8 mouse cellular contexts compared by ENCODE assay signal in genomic region chr17:31344172-31344801, GRCm38 (mm10). TPM values are rescaled to one million over a fixed set of nuclear protein-coding genes. Genes with fewer than 3 reads are reported as not detected.
DNase-seq lines count a peak whose midpoint lies in the region; ATAC-seq and TF ChIP-seq lines count a peak whose summit lies in the region.
"Had no signal": no experiment of that assay in that cellular context is flagged by ENCODE, and none has a peak within 500 bp of the region (broad histone marks: within the 10 kb centered on the region; RNA-seq: fewer than 3 reads in every experiment).

No protein-coding gene starts in this region.

- H3K4me3 ChIP-seq in C2C12 (ENCODE audit: insufficient read depth, poor library complexity, severe bottlenecking): no peak overlapping the region
- no peak overlapping the region for H3K4me3 ChIP-seq in cerebellum, adult 2 months (replicated peaks; ENCODE audit: insufficient read depth, low read depth, low read length)
- H3K4me3 ChIP-seq in lung, postnatal 0 days (ENCODE audit: low read depth, low read length): no peak overlapping the region
- H3K4me3 ChIP-seq: heart, embryonic 15.5 days had no signal

- no peaks in the 10 kb centered on the region for H3K36me3 ChIP-seq in C2C12 (ENCODE audit: control insufficient read depth, insufficient read depth)
- no peaks in the 10 kb centered on the region for H3K36me3 ChIP-seq in lung, postnatal 0 days (ENCODE audit: insufficient read depth, low read length)
- H3K36me3 ChIP-seq: heart, embryonic 15.5 days had no signal

- peaks cover 13% of the 10 kb centered on the region for H3K4me1 ChIP-seq in cerebellum, adult 2 months (ENCODE audit: control insufficient read depth, insufficient read depth, low read length)
- H3K4me1 ChIP-seq in lung, postnatal 0 days (ENCODE audit: insufficient read depth, low read depth, low read length): no peaks in the 10 kb centered on the region
- H3K4me1 ChIP-seq: heart, embryonic 15.5 days had no signal

- ATAC-seq in lung, postnatal 0 days: peak; percentile 54; the same call in 1 of the 2 replicates

- 48% methylated on average over 5 of the region's 5 CpGs for WGBS in cerebellum, adult 2 months
- WGBS in lung, postnatal 0 days: 39% methylated on average over 5 of the region's 5 CpGs

- no peak overlapping the region for H3K27ac ChIP-seq in cerebellum, adult 2 months (ENCODE audit: insufficient read depth, low read length)
- no peak overlapping the region for H3K27ac ChIP-seq in lung, postnatal 0 days (ENCODE audit: low read length)
- H3K27ac ChIP-seq: heart, embryonic 15.5 days had no signal

- no peaks in the 10 kb centered on the region for H3K79me3 ChIP-seq in C2C12 (ENCODE audit: low read depth)

- peak; percentile 54 for TF ChIP-seq CTCF in C2C12 (IDR thresholded peaks at IDR 0.05; ENCODE audit: control insufficient read depth, insufficient read depth, insufficient read length)
- peak; percentile 76 for TF ChIP-seq CTCF in cerebellum, adult 2 months (IDR thresholded peaks at IDR 0.05; ENCODE audit: borderline replicate concordance, insufficient read depth, low read depth, low read length)
- TF ChIP-seq CTCF in lung, postnatal 0 days (IDR thresholded peaks at IDR 0.05): peak; percentile 89

- H3K9ac ChIP-seq in lung, postnatal 0 days (replicated peaks; ENCODE audit: low read depth): no peak overlapping the region
- H3K9ac ChIP-seq: heart, embryonic 15.5 days had no signal

- no peak for TF ChIP-seq EP300 in lung, postnatal 0 days (IDR thresholded peaks at IDR 0.05)

- no peaks in the 10 kb centered on the region for H3K79me2 ChIP-seq in C2C12 (ENCODE audit: control insufficient read depth, insufficient read depth)

- peak; percentile 49 for DNase-seq in MEL-GATA-1-ER (ENCODE audit: extremely low read depth, low read depth)
- DNase-seq in cerebellum, adult 2 months: peak; percentile 71 to 80
- peak; percentile 81 for DNase-seq in gastrocnemius, postnatal 10 days
- DNase-seq in layer of hippocampus, adult 11-12 months (ENCODE audit: low spot score): peak; percentile 77
- DNase-seq in lung, postnatal 0 days (ENCODE audit: low spot score): peak; percentile 82
- DNase-seq in skeletal muscle tissue, adult 2 months (ENCODE audit: low read depth, low spot score): peak; percentile 36

- no peak overlapping the region for H3K4me2 ChIP-seq in lung, postnatal 0 days (replicated peaks; ENCODE audit: low read depth, low read length)
- H3K4me2 ChIP-seq: heart, embryonic 15.5 days had no signal

- H3ac ChIP-seq in C2C12 (ENCODE audit: control insufficient read depth, insufficient read length, low read depth): no peak overlapping the region

- TF ChIP-seq POLR2A in cerebellum, adult 2 months (IDR thresholded peaks at IDR 0.05; ENCODE audit: borderline replicate concordance, insufficient read depth, low read length): no peak

- H3K9me3 ChIP-seq in lung, postnatal 0 days (ENCODE audit: low read length): no peaks in the 10 kb centered on the region
- H3K9me3 ChIP-seq: heart, embryonic 15.5 days had no signal

- H3K27me3 ChIP-seq in C2C12 (ENCODE audit: control insufficient read depth, insufficient read depth, insufficient read length): peaks cover 41% of the 10 kb centered on the region
- H3K27me3 ChIP-seq in cerebellum, adult 2 months (ENCODE audit: control insufficient read depth, insufficient read depth, low read length): no peaks in the 10 kb centered on the region
- H3K27me3 ChIP-seq in lung, postnatal 0 days (replicated peaks; ENCODE audit: insufficient read depth, low read length): no peaks in the 10 kb centered on the region
- H3K27me3 ChIP-seq: heart, embryonic 15.5 days had no signal

TF ChIP-seq in C2C12, 6 proteins besides CTCF, POLR2A, EP300 and RAD21:
- TF ChIP-seq MAX (IDR thresholded peaks at IDR 0.05) (no peak), MYOD1 (IDR thresholded peaks at IDR 0.05; ENCODE audit: control insufficient read depth, insufficient read length, low read depth) (no peak)

RNA-seq across cellular contexts. Expression of gene Pde9a, which starts 41.7 kb away (rescaled TPM):
- polyA plus RNA-seq in C2C12 (2012; fragmentation: generic; extraction: Trizol): 0.15 TPM
- 83.1 and 93.0 TPM in 2 replicates for polyA plus RNA-seq in cerebellum, adult 2 months (2012; rRNA removed)
- total RNA-seq in gastrocnemius, postnatal 10 days (2021): 1 to 10 TPM; 4.7 to 5.8 TPM
- polyA plus RNA-seq in lung, postnatal 0 days (2015; fragmentation: Nextera tagmentation; extraction: Ambion mirVana): 44.1 and 44.2 TPM in 2 replicates

RNA-seq across cellular contexts. Expression of gene Slc37a1, which starts 57.7 kb away (rescaled TPM):
- 0.14 TPM for polyA plus RNA-seq in C2C12 (2012; fragmentation: generic; extraction: Trizol)
- polyA plus RNA-seq in cerebellum, adult 2 months (2012; rRNA removed): 6.1 and 7.8 TPM in 2 replicates
- total RNA-seq in gastrocnemius, postnatal 10 days (2021): 1 to 10 TPM; 2.4 to 2.6 TPM
- 25.2 and 33.9 TPM in 2 replicates for polyA plus RNA-seq in lung, postnatal 0 days (2015; fragmentation: Nextera tagmentation; extraction: Ambion mirVana)

Comparison
In these comparisons a context has a peak if more than half of its experiments do, and no peak if none do; other contexts are left out.
1. RNA of gene Pde9a, which starts 41.7 kb away (polyA plus RNA-seq): 83.1 to 93.0 TPM in cerebellum, adult 2 months and 44.1 to 44.2 TPM in lung, postnatal 0 days; 0.15 TPM in C2C12 (single experiment); every median in the first group is over 10 times any median in the second.
2. Peak in every context shown above with its lines, with median percentiles within 50 percentile points of each other: CTCF ChIP-seq and DNase-seq.